Mouse (Mus musculus) neural tube, embryonic 10.5 days (tissue): ENCODE measurements at regions not wholly inside any gene's neighbourhood (a gene's known extent, or its start where the extent isn't known, plus 50 kb on each side); places are given as distances from the start of the nearest gene placed in this dataset.

ENCODE experiments used
- DNase-seq: peaks from one replicate; pipeline ENCODE4 v3.0.0-alpha.2; 2017; ENCODE audit warnings: low spot score; ENCODE audit errors: extremely low spot score

DNA sequence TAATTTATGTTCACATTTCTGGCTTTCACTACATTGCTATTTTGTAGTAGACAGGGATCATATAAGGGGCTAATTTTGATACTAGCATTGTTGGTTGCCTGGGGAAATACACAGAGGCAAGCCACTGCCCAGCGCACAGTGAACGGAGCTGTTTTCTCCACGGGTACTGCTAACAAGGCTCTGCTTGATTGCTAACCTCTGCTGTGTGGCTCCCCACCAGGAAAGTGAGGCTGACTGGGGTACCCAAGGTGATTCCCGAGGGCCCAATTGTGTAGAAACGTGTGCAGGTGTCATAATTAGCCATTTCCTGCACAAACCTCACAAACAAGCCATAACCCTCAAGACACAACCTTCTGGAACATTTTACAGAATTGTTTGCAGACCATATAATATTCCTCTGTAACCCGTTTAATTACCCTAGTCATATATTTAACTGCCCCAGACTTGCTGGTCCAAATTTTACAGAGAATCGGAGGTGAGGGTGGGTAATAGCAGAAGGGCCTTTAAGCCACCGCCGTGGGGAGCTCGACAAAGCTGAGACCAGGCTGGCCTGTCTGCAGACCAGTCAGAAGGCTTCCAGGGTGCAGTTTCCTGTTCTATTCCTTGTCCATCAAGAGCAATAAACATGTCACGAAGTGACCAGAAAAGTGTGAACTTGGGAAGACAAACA, 170.9 kb downstream of the Fam169b start:
- no peak for DNase-seq

DNA sequence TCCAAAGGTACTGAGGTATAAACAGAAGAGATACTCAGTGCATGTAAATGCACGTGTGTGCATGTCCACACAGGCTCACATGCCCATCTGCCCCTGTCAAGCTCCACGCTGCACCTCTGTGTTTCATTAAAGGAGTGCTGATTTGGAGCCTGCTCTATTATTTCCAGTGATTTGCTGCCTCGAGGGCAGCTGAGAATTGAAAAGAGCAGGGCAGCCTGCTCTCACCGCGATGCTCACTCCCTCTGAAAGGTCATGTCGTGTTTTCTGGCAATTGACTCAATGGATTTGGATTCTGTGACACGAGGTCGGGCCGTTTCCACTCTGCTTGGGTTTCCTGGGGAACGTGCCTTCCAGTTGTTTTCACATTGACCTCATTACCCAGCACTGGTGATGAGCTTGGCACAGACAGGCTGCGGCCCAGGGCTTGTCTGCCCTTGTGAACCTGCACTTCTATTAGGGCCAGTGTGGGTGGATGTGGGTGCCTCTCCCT, 167.1 kb downstream of the Fam169b start:
- peak; percentile 46 for DNase-seq

- no peak for DNase-seq
Measured at GRCm38 (mm10) chr7:68428946-68429345, 155.3 kb downstream of the Fam169b start.

GRCm38 (mm10) chr7:68415890-68416289, 142.3 kb downstream of the Fam169b start:
- no peak for DNase-seq

- no peak for DNase-seq
Measured at GRCm38 (mm10) chr7:68412786-68413185, 139.1 kb downstream of the Fam169b start.
